Mouse (Mus musculus): ENCODE measurements around the gene Kidins220. TPM values are rescaled to one million over a fixed set of nuclear protein-coding genes. Genes with fewer than 3 reads are reported as not detected.

Kidins220 gene
- total RNA-seq, 2 experiments from 2014 or later: 109 to 123 TPM

Other genes with a start within 250 kb of the Kidins220 start
- 10 to 100 TPM; 17.5 to 19.9 TPM for gene Mboat2, start 144.0 kb upstream of the Kidins220 start, total RNA-seq (2021)
- gene Id2, start 122.2 kb downstream of the Kidins220 start, total RNA-seq (2021): 10 to 100 TPM; 35.5 to 38.2 TPM

Measured in heart, postnatal 4 days (tissue).